Mouse (Mus musculus): Measurements from ENCODE around the gene Fgfr2.

Gene Fgfr2

DNA sequence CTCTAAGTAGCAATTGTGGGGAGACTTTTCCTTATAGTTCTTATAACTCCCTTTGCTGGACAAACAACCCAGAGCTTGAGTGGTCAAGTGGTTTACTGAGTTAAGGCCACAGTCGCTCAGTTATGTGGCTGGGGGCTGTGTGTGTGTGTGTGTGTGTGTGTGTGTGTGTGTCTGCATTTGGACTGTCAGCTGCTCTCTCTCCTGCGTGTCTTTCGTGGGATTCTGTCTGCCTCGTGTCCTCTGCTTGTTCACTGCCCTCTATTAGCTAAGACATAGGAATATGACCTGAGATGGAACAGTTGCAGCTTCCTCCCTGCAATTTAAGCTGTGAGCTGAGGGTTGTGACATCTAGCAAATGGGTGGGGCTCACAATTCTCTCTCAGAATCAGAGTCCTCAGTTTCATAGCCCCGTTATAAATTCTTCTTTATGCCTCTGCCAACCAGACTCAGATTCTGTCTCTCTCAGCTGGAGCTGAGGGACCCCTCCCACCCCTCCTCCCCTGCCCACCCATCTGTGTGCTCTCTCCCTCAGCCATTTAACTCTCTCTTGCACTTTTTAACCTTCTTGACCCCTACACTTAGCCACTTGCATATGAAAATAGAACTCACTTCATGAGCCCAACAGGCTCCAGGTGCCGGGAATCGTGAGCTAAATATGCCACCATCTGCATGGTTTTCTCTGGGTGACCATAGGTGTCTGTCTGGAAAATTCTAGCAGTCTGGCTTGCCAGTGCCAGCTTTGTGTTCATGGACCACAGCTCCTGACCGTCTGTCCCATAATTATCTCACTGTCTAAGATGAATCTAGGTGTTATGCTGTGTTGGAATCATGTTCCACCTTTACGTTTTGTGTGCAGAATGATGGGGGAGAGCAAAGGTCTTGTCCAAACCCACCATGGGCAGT is 2413.5 kb downstream of the Fgfr2 start:
- no peak for DNase-seq (ENCODE audit: low spot score)

- DNase-seq (ENCODE audit: low spot score): no peak
Measured at GRCm38 (mm10) chr7:130708940-130709339, 2414.2 kb downstream of the Fgfr2 start.

GRCm38 (mm10) chr7:130705230-130705629 is 2417.9 kb downstream of the Fgfr2 start:
- no peak for DNase-seq (ENCODE audit: low spot score)

DNA sequence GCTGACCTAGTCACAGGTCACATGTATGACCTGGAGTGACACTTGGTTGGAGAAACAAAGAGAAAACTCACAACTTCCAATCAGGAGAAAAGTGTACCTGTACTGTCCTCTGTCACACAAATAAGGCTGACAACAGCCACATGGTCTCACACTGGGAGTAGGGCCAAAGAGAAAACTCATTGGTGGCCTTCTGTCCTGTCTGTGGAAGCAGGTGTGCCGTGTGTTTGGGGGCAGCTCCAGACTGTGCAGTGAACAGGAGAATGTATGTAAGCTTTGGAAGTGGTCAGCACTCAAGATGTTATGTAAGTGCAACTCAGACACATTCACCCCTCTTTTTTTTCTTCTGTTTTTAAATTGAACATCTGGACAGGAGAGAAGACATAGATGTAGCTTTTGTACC is 2421.8 kb downstream of the Fgfr2 start:
- DNase-seq (ENCODE audit: low spot score): no peak

DNA sequence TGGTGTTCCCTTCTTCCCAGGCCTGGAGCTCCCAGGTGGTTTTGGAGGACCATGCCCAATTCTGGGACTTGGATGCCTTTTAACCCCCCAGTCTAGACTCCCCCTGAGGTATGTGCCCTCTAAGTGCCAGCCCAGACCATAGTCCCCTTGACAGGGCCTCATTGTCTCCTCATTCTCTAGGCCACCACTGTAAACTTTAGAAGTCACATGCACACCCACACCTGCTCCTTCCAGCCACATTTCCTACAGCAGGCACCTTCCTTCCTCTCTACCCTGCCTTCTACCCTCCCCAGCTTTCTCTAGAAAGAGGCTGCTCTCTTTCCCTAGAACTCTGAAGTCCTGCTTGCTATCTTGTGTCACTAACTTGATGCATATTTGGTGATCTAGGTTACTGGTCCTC is 2424.7 kb downstream of the Fgfr2 start:
- DNase-seq (ENCODE audit: low spot score): no peak

- DNase-seq (ENCODE audit: low spot score): no peak
Measured at GRCm38 (mm10) chr7:130696347-130697234, 2426.6 kb downstream of the Fgfr2 start.

GRCm38 (mm10) chr7:130695669-130696338 is 2427.3 kb downstream of the Fgfr2 start:
- DNase-seq (ENCODE audit: low spot score): no peak

DNA sequence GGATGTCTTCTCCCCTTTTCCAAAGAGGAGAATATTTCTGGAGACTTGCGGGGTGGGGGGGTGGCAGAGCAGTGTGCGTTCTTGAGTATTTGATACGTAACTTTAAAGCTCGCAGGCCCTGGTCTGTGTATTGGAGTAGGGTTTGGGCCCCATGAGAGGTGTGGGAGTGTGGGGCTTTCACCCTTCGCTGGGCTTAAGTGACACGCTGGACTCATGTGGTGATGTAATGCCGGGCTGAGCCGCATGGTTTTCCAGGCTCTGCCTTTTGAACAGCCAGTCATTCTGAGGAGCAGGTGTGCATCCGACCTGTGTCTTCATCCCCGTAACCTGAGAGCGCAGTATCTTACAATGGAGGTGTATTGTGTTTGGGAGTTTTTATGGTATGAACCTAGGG is 2429.4 kb downstream of the Fgfr2 start:
- DNase-seq (ENCODE audit: low spot score): no peak

GRCm38 (mm10) chr7:130692943-130693799 is 2430.0 kb downstream of the Fgfr2 start:
- peak; percentile 31 for DNase-seq (ENCODE audit: low spot score)

DNA sequence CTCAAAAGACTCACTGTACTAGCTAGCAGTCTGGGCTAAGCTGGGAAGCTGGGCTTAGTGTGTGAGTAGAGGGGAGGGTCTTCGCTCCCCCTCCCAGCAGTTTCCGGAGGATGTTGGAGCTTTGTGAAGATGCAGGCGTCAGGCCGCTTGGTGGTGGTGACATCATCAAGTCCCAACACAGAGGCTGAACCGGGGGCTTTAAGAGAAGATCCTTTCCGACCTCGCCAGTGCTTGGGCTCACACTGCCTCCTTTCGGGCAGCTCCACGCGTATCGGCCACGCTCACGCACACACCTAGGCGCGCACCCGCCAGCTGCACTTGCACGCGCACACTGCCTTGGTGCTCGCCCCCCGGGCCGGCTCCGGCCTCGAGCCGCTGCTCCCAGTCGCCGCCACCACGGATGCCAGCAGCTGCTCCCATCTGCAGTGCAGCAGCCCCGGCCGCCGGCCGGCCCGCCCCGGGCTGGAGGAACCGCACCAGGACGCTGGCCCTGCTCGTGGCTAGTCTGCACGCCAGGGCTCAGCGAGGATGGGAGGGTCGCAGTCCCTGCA is 2430.7 kb downstream of the Fgfr2 start:
- DNase-seq (ENCODE audit: low spot score): peak; percentile 47

DNA sequence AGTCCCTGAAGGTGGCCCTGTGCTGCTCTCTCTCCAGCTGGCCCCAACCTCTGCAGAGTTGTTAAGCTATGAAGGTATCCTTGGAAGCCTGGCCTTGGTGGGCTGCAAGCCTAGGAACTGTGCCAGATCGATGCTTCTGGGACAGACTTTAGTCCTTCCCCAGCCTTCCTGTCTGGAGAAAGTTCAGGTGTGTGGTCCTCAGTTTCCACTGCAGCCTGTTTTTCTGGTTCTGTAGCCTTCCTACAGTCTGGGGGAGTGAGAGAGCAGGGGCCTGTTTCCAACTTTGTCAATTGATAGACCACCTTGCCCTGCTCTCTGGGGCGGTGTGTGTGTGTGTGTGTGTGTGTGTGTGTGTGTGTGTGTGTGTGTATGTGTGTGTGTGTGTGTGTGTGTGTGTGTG is 2431.2 kb downstream of the Fgfr2 start:
- no peak for DNase-seq (ENCODE audit: low spot score)

- no peak for DNase-seq (ENCODE audit: low spot score)
Measured at GRCm38 (mm10) chr7:130690869-130691268, 2432.3 kb downstream of the Fgfr2 start.

GRCm38 (mm10) chr7:130688601-130689000 is 2434.5 kb downstream of the Fgfr2 start:
- DNase-seq (ENCODE audit: low spot score): no peak

DNA sequence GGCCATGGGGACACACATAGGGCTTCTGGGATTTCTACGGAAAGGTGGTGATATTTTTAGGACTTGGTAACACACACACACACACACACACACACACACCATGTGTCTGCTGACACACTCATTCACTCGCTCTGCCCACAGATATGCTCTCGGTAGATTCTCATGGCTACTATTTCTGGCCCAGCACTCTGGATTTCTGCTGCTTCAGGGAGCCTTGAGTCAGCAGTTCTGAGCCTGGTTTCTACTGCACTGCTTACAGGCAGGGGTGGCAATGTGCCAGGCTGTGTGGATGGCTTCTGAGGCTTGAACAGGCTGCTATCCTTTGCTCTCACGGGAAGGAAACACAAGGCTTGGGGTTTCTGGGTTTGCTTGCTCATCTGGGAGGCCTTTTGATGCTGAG is 2441.4 kb downstream of the Fgfr2 start:
- no peak for DNase-seq (ENCODE audit: low spot score)

GRCm38 (mm10) chr7:130678414-130678813 is 2444.7 kb downstream of the Fgfr2 start:
- DNase-seq (ENCODE audit: low spot score): no peak

DNA sequence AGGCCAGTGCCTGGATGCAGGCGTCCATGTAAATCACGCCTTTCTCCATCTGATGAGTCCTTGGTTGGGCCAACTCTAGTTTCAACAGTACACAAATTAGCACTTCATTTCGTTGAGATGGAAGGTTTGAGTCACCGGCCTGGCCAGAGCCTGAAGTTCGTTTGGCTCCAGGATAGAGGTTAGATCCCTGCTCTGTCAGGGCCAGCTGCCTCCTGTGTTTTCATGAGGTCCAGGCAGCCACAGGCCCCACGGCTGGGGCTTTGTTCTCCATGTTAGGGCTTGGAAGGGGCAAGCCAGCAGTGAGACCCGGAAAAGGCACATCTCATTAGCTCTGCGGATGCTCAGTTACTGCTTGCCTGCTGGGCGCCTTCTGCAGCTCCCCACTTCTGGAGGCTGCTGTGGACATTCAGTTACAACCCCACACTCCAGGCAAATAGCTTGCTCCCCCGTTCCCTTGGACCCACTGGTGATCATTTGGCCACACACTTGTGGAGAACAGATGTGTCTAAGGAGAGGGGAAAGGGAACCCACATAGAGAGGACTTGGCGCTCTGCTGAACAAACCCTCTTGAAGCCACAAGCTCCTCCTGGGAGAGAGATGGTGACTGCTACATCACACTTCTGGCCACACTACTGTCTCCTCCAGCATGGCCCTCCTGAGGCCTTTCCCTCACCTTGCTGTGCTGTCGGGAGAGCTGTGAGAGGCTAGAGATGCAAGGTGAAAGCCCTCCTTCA is 2445.4 kb downstream of the Fgfr2 start:
- no peak for DNase-seq (ENCODE audit: low spot score)

GRCm38 (mm10) chr7:130676885-130677540 is 2446.1 kb downstream of the Fgfr2 start:
- DNase-seq (ENCODE audit: low spot score): no peak

DNA sequence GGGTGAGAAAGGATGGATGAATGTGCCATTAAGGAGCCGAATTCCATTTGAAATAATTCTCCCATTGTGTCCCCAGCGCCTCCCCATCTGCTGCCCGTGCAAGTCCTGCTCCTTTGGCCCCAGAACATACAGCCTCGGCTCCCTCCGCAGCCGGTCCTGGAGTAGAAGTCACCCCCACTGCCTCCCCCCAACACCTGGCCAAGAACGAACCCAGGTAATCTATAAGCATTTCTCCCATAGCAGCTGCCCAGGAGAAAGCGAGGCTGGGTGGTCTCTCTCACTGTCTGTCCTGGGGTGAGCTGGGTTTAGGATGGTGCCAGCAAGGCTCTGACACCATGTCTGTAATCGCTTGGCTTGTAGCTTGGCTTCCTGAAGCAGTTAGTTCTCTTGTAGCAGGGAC is 2448.6 kb downstream of the Fgfr2 start:
- DNase-seq (ENCODE audit: low spot score): no peak

GRCm38 (mm10) chr7:130673169-130674033 is 2449.7 kb downstream of the Fgfr2 start:
- no peak for DNase-seq (ENCODE audit: low spot score)
